Mouse (Mus musculus): ENCODE measurements around the gene Lhx5. TPM values are rescaled to one million over a fixed set of nuclear protein-coding genes. Genes with fewer than 3 reads are reported as not detected.

The Lhx5 gene
- total RNA-seq, 1 experiment from 2014 or later: not detected

GRCm38 (mm10) chr5:120490679-120491192 lies 59.2 kb downstream of the Lhx5 start:
- no peak for ATAC-seq (replicated peaks; ENCODE audit: insufficient number of reproducible peaks, low FRiP score, low TSS enrichment, poor library complexity, severe bottlenecking)

Other genes starting within 250 kb of the Lhx5 start
- not detected in 3 replicates for gene Sdsl, start 41.1 kb downstream of the Lhx5 start, total RNA-seq (2017)
- gene Sds, start 44.8 kb downstream of the Lhx5 start, total RNA-seq (2017): not detected in 3 replicates
- gene Plbd2, start 71.9 kb downstream of the Lhx5 start, total RNA-seq (2017): 8.9 to 11.3 TPM (median 11.2 TPM) in 3 replicates
- 72.9 to 104 TPM (median 90.4 TPM) in 3 replicates for gene Slc8b1, start 79.5 kb downstream of the Lhx5 start, total RNA-seq (2017)
- 8.1 to 8.8 TPM (median 8.5 TPM) in 3 replicates for gene Tpcn1, start 157.0 kb downstream of the Lhx5 start, total RNA-seq (2017)
- 0.57 TPM in 1 of 3 replicates, not detected in the others for gene Iqcd, start 157.3 kb downstream of the Lhx5 start, total RNA-seq (2017)
- gene Rita1, start 180.9 kb downstream of the Lhx5 start, total RNA-seq (2017): 0.43 to 4.0 TPM (median 1.1 TPM) in 3 replicates
- 42.2 to 59.5 TPM (median 55.9 TPM) in 3 replicates for gene Ddx54, start 181.0 kb downstream of the Lhx5 start, total RNA-seq (2017)
- not detected in 3 replicates for gene Cfap73, start 202.5 kb downstream of the Lhx5 start, total RNA-seq (2017)
- 0.48 to 0.49 TPM in 2 of 3 replicates, not detected in the other for gene Rasal1, start 217.1 kb downstream of the Lhx5 start, total RNA-seq (2017)